Mouse (Mus musculus): Measurements from ENCODE around the gene Sema3b.
A peak's percentile ranks its signal among the peaks of the same experiment; 100 is the strongest.
"Not testable (repeated sequence)": the region's sequence is repeated elsewhere in the genome, so short reads cannot be mapped to it uniquely, and the experiment has no call there.

Gene Sema3b

GRCm38 (mm10) chr9:107590058-107590772 is 18.8 kb downstream of the Sema3b start:
- DNase-seq (ENCODE audit: low read depth, low spot score) = no peak

DNA sequence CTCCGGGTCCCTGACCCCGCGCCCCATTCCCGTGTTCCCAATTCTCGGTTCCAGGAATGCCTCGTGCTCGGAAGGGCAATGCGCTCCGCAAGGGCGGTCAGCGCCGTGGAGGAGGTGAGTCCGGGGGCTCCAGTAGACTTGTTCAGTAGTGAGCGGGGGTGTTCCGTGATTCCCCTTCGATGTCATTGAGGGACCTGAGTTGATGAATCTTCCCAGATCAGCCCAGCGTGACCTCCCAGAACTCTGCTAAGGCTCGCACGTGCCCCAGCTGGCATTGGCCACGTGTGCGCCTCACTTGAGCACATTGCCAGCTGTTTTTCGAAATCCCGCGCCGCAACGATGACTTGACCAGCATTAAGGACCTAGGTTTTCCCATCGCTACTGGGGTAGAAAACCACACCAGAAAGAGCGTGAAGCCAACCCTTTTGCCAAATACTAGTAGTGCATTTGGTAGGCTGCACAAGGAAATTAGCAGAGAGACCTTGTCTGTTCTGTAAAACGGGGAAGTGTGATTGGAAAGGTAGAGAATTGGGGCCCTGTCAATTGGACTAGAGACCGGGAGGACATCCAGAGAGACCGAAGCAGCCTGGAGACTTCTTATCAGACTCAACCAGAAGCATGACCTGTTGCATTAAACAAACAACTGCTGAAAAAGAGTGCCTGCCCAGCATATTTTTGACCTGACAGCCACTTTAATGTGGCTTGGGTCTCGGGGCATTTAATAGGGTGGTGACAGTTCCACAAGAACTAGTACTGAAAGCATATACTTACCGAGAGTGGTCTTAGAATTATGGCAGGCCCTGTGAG is 21.0 kb downstream of the Sema3b start:
- DNase-seq (ENCODE audit: low read depth, low spot score) = no peak

DNA sequence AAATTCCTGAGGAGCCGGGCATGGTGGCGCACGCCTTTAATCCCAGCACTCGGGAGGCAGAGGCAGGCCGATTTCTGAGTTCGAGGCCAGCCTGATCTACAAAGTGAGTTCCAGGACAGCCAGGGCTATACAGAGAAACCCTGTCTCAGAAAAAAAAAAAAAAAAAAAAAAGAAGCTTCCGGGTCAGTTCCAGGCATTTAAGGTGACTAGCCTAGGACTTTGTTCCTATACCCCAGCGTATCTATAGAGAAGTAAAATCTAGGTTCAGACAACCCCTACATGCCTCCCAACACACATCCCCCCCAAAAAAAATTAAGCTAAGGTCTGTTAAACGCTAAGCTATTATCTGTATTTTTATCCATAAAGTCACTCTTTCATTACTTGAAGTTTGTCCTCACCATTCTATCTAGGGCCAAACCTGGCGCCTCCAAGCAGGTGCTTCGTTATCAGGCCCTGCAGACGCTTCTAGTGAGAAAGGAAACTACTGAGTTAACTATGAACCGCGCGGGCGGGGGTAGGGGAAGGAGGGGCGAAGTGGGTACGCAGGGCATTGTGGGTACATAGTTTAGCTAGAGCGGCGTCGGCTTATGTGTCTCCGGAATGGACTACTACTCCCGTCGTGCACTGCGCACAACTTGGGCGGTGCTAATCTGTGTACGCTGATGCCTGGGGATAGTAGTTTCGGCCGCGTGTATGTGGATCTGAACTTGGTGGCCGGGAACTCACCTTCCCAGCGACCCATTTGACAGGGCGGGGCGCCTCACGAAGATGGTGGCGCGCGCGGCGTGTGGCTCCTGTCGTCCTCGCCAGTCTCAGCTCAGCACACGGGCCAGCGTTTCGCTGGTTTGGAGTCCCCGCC is 21.8 kb downstream of the Sema3b start, which contains the start of gene Ifrd2:
Gene Ifrd2 (plus strand): TSS at position 669 of the 859 bp plus-strand sequence.
- DNase-seq (ENCODE audit: low read depth, low spot score) = peak; percentile 95

- DNase-seq (ENCODE audit: low read depth, low spot score) = no peak
Measured at GRCm38 (mm10) chr9:107586504-107586903, 22.5 kb downstream of the Sema3b start.

DNA sequence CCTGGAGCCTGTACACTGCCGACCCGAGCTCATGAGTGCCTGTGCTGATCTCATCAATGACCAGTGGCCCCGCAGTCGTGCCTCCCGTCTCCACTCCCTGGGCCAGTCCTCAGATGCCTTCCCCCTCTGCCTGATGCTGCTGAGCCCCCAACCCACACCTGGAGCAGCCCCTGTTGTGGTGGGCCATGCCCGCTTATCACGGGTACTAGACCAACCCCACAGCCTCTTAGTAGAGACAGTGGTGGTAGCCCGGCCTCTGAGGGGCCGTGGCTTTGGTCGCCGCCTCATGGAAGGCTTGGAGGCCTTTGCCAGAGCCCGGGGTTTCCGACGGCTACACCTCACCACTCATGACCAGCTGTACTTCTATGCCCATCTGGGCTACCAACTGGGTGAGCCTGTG is 25.9 kb downstream of the Sema3b start:
- DNase-seq (ENCODE audit: low read depth, low spot score) = no peak

GRCm38 (mm10) chr9:107582509-107583062 is 26.4 kb downstream of the Sema3b start:
- no peak for DNase-seq (ENCODE audit: low read depth, low spot score)

- no peak for DNase-seq (ENCODE audit: low read depth, low spot score)
Measured at GRCm38 (mm10) chr9:107581584-107581983, 27.4 kb downstream of the Sema3b start.

- no peak for DNase-seq (ENCODE audit: low read depth, low spot score)
Measured at GRCm38 (mm10) chr9:107580501-107581317, 28.3 kb downstream of the Sema3b start, which contains the start of gene Hyal3. Gene Hyal3 (plus strand): TSS chr9:107580818.

DNA sequence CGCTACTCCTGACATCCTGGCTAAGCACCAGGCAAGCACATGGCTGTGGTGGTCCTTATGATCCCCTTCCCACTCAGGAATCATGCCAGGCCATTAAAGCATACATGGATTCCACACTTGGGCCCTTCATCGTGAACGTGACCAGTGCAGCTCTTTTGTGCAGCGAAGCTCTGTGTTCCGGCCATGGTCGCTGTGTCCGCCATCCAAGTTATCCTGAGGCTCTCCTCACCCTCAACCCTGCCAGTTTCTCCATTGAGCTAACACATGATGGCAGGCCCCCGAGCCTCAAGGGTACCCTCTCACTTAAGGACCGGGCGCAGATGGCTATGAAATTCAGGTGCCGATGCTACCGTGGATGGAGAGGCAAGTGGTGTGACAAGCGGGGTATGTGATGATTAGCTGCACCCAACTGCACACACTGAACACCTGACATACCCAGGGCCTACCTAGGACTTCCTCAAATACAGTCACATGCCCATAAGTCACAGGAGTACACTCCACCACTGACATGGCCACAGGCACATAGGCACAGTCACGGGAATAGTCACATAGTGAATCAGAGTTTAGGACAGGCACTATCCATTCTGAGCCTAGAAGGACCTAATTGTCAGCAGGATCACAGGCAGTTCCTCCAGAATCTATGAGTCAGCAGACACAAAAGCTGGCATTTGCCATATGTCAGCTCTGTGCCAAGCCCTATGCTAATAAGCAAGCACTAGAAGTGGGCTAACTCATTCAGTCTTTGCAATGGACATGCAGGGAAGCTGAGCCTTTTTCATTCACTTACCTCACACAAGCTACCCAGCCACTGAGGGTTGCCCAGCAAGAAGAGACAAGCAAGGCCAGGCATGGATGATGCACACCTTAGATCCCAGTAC is 29.8 kb downstream of the Sema3b start:
- no peak for DNase-seq (ENCODE audit: low read depth, low spot score)

DNA sequence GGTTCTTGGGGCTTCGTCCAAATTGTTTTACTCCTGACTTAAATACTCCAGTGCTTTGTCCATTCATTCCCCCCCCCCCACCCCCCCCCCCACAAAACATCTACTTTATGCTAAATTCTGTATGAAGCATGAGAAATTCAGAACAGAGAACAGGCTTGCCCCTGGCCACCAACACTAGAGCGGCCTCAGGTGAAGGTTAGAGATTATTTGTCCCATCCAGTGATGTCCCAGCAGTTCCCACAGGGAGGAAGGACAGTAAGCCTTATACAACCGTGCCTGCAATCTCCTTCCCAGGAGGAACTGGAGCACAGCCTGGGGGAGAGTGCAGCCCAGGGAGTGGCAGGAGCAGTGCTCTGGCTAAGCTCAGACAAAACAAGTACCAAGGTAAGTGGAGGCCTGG is 30.4 kb downstream of the Sema3b start, which contains the start of gene Naa80:
Gene Naa80 (plus strand): TSS at position 301 of the 400 bp plus-strand sequence.
- DNase-seq (ENCODE audit: low read depth, low spot score) = no peak

- DNase-seq (ENCODE audit: low read depth, low spot score) = no peak
Measured at GRCm38 (mm10) chr9:107577871-107578270, 31.2 kb downstream of the Sema3b start.

DNA sequence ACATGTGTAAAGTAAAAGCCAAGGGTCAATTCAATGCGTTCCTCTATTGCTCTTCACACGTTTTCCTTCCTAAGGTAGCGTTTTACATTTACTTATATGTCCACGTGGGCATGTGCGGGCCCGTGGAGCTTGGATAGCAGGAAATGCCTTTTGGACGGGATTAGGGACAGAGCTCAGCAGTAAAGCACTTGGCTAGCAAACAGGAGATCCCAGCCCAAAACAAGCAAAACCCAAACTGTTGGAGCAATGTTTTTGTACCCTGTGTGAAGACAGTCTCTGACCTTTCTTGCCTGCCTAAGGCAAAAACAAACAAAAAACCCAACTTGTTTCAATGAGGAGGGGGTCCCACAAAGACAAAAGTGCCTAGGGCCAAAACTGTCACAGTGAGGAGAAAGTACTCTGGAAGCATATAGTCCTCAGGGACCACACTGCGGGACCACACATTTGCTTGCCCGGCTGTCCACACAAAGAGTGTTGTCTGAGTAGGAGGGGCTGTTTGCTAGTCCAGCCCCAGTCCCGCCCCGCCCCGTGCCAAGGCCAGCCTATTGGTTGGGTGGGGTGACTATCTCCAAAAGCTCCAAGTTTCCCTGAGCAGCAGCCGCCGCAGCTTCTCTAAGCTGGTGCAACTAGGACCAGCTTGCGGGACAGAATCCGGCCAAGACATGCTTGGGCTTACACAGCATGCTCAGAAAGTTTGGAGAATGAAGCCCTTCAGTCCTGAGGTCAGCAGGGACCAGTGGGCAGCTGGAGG is 32.5 kb downstream of the Sema3b start, which contains the start of gene Hyal1:
Gene Hyal1 (plus strand): TSS at position 571 of the 751 bp plus-strand sequence.
- no peak for DNase-seq (ENCODE audit: low read depth, low spot score)

DNA sequence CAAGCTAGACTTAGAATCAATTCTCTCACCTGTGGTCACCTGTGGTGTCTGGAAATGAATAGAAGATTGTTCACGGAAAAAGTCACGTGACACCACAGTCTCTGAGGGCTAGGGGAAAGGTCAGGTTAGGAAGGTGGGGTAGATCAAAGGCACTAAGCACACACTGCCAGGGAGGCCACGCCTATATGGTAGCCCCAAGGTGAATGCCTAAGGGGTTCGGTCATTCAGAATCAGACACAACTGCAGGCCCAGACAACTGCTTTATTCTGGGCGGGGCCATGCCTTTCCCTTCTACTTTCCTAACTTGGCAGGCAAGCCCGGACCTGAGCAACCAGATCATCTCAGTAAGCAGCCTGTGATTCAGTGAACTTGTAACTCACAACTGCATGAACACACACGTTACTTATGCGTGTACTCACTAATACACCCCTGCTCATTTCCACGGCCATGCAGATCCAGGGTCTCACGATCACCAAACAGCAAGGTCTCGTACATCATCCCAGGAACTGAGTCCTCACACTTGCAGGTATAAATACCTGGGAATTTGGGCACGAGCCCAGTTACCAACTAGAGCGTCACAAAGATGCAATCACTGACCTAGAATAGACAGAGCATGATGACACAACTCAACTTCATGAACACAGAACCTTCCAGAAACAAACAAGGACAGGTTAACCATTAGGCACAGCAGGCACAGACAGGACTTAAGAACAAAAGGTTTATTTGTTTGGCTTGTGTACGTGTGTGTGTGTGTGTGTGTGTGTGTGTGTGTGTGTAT is 33.3 kb downstream of the Sema3b start:
- no peak for DNase-seq (ENCODE audit: low read depth, low spot score)

- DNase-seq (ENCODE audit: low read depth, low spot score) = not testable (repeated sequence)
Measured at GRCm38 (mm10) chr9:107573774-107574173, 35.3 kb downstream of the Sema3b start.

GRCm38 (mm10) chr9:107572327-107572662 is 36.7 kb downstream of the Sema3b start:
- no peak for DNase-seq (ENCODE audit: low read depth, low spot score)

GRCm38 (mm10) chr9:107571534-107572326 is 37.3 kb downstream of the Sema3b start:
- DNase-seq (ENCODE audit: low read depth, low spot score) = no peak

DNA sequence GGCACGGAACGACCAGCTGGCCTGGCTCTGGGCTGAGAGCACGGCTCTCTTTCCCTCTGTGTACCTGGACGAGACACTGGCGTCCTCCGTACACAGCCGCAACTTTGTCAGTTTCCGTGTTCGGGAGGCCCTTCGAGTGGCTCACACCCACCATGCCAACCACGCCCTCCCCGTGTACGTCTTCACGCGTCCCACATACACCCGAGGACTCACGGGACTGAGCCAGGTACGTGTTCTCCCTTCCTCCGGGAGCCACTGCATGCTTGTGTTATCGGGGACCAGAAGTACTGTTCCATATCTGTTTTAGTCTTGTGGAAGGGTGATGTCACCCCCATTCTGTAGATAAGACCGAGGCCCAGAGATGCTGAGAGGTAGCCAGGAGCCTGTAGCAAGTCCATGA is 38.2 kb downstream of the Sema3b start:
- DNase-seq (ENCODE audit: low read depth, low spot score) = no peak

All from retina, postnatal 7 days (tissue).